Mouse (Mus musculus): ENCODE measurements at regions not wholly inside any gene's neighbourhood (a gene's known extent, or its start where the extent isn't known, plus 50 kb on each side); places are given as distances from the start of the nearest gene placed in this dataset.
A peak's percentile ranks its signal among the peaks of the same experiment; 100 is the strongest.

GRCm38 (mm10) chr15:14418532-14418931, 1245.1 kb upstream of the Cdh6 start:
- peak in 1 of 2 experiments; percentile 25 for DNase-seq (ENCODE audit: low spot score in 2 of 2)

DNA sequence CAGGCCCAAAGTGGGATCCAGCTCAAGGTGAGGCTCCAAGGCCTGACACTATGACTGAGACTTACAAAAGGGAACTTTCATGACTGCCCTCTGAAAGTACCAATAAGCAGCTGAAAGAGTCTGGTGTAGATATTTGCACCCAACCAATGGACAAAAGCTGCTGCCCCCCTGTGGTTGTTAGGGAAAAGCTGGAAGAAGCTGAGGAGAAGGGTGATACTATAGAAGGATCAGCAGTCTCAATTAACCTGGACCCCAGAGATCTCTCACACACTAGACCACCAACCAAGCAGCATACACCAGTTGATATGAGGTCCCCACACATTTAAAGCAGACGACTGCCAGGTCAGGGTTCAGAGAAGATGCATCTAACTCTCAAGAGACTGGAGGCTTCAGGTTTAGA, 1211.9 kb upstream of the Cdh6 start:
- DNase-seq (ENCODE audit: low spot score in 2 of 2) = no peak

GRCm38 (mm10) chr15:14378340-14378739, 1204.9 kb upstream of the Cdh6 start:
- DNase-seq (ENCODE audit: low spot score in 2 of 2) = no peak

Measured in layer of hippocampus, postnatal 14 days (tissue).